8 mouse cellular contexts compared by ENCODE assay signal in genomic region chr14:20674064-20674833, GRCm38 (mm10). TPM values are rescaled to one million over a fixed set of nuclear protein-coding genes. Genes with fewer than 3 reads are reported as not detected.
DNase-seq lines count a peak whose midpoint lies in the region; ATAC-seq lines count a peak whose summit lies in the region.

Gene Sec24c (plus strand): TSS chr14:20674308.

- DNase-seq in adrenal gland, adult (ENCODE audit: inconsistent age in 2 of 2, low spot score in 1 of 2) = peak; percentile 98
- peak; percentile 100 for DNase-seq in embryo, embryonic 10.5 days (ENCODE audit: low spot score)
- DNase-seq in gastrocnemius, postnatal 14 days = peak; percentile 99
- peak; percentile 96 to 99 for DNase-seq in left cerebral cortex, postnatal 10 days (ENCODE audit: extremely low spot score in 1 of 2, low spot score in 2 of 2)
- peak; percentile 97 for DNase-seq in right cerebral cortex, postnatal 25 days
- DNase-seq in urinary bladder, postnatal 4 days (ENCODE audit: low spot score in 2 of 2) = peak; percentile 97 to 99

- peak; percentile 93 for ATAC-seq in inflammation-experienced regulatory T-cells, adult 6 months
- peak; percentile 93 for ATAC-seq in megakaryocyte-erythroid progenitor cell, adult 5-6 weeks (replicated peaks; ENCODE audit: low FRiP score, low TSS enrichment, poor library complexity, severe bottlenecking)

- intact Hi-C loops in gastrocnemius, postnatal 14 days (cut with DNase I; ENCODE audit: low total_unique reads) = no loop called here
- intact Hi-C loops in left cerebral cortex, postnatal 10 days (cut with DNase I) = no loop called here

RNA-seq across cellular contexts. Expression of gene Sec24c, which starts in this region (rescaled TPM):
- 10 to 100 TPM; 56.7 to 60.1 TPM for total RNA-seq in gastrocnemius, postnatal 14 days (2021)
- polyA plus RNA-seq in inflammation-experienced regulatory T-cells, adult 6 months (2017; shearing (Covaris generic)) = 100 to 1,000 TPM in 2 of 3 experiments, 10 to 100 TPM in 1; 99.7 to 119 (median 115) TPM
- 100 to 1,000 TPM; 102 to 109 TPM for total RNA-seq in left cerebral cortex, postnatal 10 days (2021)
- 99.9 and 104 TPM in 2 replicates for total RNA-seq in megakaryocyte-erythroid progenitor cell, adult 5-6 weeks (2014; fragmentation: Nextera tagmentation)
- total RNA-seq in megakaryocyte-erythroid progenitor cell, adult 5-6 weeks (2017) = 50.4 and 55.1 TPM in 2 replicates

Comparison
In these comparisons a context has a peak if more than half of its experiments do, and no peak if none do; other contexts are left out.
1. Peak in every context shown above with its lines: DNase-seq and ATAC-seq.